Mouse (Mus musculus): Measurements from ENCODE around the gene Speer4e. TPM values are rescaled to one million over a fixed set of nuclear protein-coding genes. Genes with fewer than 3 reads are reported as not detected.
"Not testable (repeated sequence)": the region's sequence is repeated elsewhere in the genome, so short reads cannot be mapped to it uniquely, and the experiment has no call there.

Gene Speer4e
- total RNA-seq, 2 experiments from 2014 or later, result not detected

DNA sequence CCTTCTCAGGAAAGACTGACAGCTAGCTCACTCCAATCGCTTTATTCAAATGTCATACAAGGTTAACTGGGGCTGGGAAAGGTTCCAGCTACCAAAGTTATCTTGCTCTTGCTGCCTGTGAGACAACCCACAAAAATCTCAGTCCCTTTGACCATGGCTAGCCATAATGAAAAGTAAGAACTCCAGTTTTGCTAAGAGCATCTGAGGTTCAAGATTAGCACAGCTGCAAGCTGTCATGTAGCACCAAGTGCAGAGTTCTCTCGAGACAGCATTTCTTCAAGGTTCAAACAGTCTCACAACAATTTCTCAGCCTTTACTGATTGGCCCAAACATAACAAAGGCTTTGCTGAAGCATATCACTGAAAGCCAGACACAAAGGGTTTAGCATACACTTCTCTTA is 52.9 kb downstream of the Speer4e start:
- not testable (repeated sequence) for DNase-seq (ENCODE audit: low spot score)

Other genes with a start within 250 kb of the Speer4e start
- gene Gm9758, start 23.5 kb downstream of the Speer4e start, total RNA-seq (2021), result not detected
- gene Gm10354, start 40.5 kb upstream of the Speer4e start, total RNA-seq (2021), result not detected
- not detected for gene Gm17019, start 94.6 kb upstream of the Speer4e start, total RNA-seq (2021)

Measured in gastrocnemius, adult 18-20 months (tissue).